Mouse (Mus musculus) regulatory T cell (primary cell): ENCODE measurements around the gene Hcn2.
"Not testable (repeated sequence)": the region's sequence is repeated elsewhere in the genome, so short reads cannot be mapped to it uniquely, and the experiment has no call there.

Experiments used
- in situ Hi-C: fragments of 300-600 bp; cut with MboI, MseI; formaldehyde crosslinking; loops from one replicate; pipeline ENCODE4 v1.15.1; 2025; ENCODE audit warnings: high pct_unique_total_duplicates

Hcn2 gene

GRCm38 (mm10) chr10:79686691-79687090 is 29.7 kb upstream of the Hcn2 start:
- in situ Hi-C loops: loop anchor here (10.0 kb wide), 1 partner anchor 1112 kb away; the partner anchor contains the start of gene Ilvbl

GRCm38 (mm10) chr10:79687513-79687912 is 28.9 kb upstream of the Hcn2 start:
- in situ Hi-C loops: loop anchor here (10.0 kb wide), 1 partner anchor 1113 kb away; the partner anchor contains the start of gene Ilvbl

- in situ Hi-C loops: loop anchor here (10.0 kb wide), 1 partner anchor 1114 kb away; the partner anchor contains the start of gene Ilvbl
Observed at GRCm38 (mm10) chr10:79688720-79689119, 27.7 kb upstream of the Hcn2 start, which contains the start of gene Gzmm. Gzmm (plus strand) TSS chr10:79689020.

GRCm38 (mm10) chr10:79689178-79689577 is 27.3 kb upstream of the Hcn2 start:
- in situ Hi-C loops: loop anchor here (10.0 kb wide), 1 partner anchor 1114 kb away; the partner anchor contains the start of gene Ilvbl

- in situ Hi-C loops: loop anchor here (5.0 kb wide), 1 partner anchor 90 kb away; no protein-coding TSS in a partner anchor
Observed at GRCm38 (mm10) chr10:79691986-79692548, 24.4 kb upstream of the Hcn2 start.

GRCm38 (mm10) chr10:79693580-79694378 is 22.7 kb upstream of the Hcn2 start:
- in situ Hi-C loops: loop anchor here (5.0 kb wide), 1 partner anchor 89 kb away; no protein-coding TSS in a partner anchor

- in situ Hi-C loops: loop anchor here (5.0 kb wide), 1 partner anchor 88 kb away; no protein-coding TSS in a partner anchor
Observed at GRCm38 (mm10) chr10:79694379-79694655, 22.1 kb upstream of the Hcn2 start.

GRCm38 (mm10) chr10:79695231-79696128 is 21.0 kb upstream of the Hcn2 start:
- in situ Hi-C loops: loop anchor here (5.0 kb wide), 1 partner anchor 1708 kb away; no protein-coding TSS in a partner anchor

- in situ Hi-C loops: loop anchor here (5.0 kb wide), 1 partner anchor 1709 kb away; no protein-coding TSS in a partner anchor
Observed at GRCm38 (mm10) chr10:79696129-79696651, 20.2 kb upstream of the Hcn2 start.

- in situ Hi-C loops: loop anchor here (5.0 kb wide), 1 partner anchor 1711 kb away; no protein-coding TSS in a partner anchor
Observed at GRCm38 (mm10) chr10:79697916-79698315, 18.5 kb upstream of the Hcn2 start.

- in situ Hi-C loops: loop anchor here (5.0 kb wide), 1 partner anchor 1711 kb away; no protein-coding TSS in a partner anchor
Observed at GRCm38 (mm10) chr10:79698459-79698858, 18.0 kb upstream of the Hcn2 start.

GRCm38 (mm10) chr10:79700676-79701075 is 15.8 kb upstream of the Hcn2 start:
- in situ Hi-C loops: no loop called here

GRCm38 (mm10) chr10:79701443-79702129 is 14.8 kb upstream of the Hcn2 start:
- in situ Hi-C loops: no loop called here

GRCm38 (mm10) chr10:79702970-79703369 is 13.5 kb upstream of the Hcn2 start:
- in situ Hi-C loops: not testable (repeated sequence)

- in situ Hi-C loops: no loop called here
Observed at GRCm38 (mm10) chr10:79703541-79703940, 12.9 kb upstream of the Hcn2 start.

- in situ Hi-C loops: no loop called here
Observed at GRCm38 (mm10) chr10:79704065-79704969, 12.1 kb upstream of the Hcn2 start, which contains the start of gene Bsg. Bsg (plus strand) TSS chr10:79704491.

GRCm38 (mm10) chr10:79704970-79705360 is 11.5 kb upstream of the Hcn2 start:
- in situ Hi-C loops: no loop called here

GRCm38 (mm10) chr10:79705951-79706350 is 10.5 kb upstream of the Hcn2 start:
- in situ Hi-C loops: no loop called here

GRCm38 (mm10) chr10:79706406-79707094 is 9.9 kb upstream of the Hcn2 start:
- in situ Hi-C loops: no loop called here
